Mouse (Mus musculus): ENCODE data around the gene Fut8. TPM values are rescaled to one million over a fixed set of nuclear protein-coding genes. Genes with fewer than 3 reads are reported as not detected.

Gene Fut8
- polyA plus RNA-seq (2012; fragmentation: generic; extraction: Trizol) = 11.8 TPM

DNA sequence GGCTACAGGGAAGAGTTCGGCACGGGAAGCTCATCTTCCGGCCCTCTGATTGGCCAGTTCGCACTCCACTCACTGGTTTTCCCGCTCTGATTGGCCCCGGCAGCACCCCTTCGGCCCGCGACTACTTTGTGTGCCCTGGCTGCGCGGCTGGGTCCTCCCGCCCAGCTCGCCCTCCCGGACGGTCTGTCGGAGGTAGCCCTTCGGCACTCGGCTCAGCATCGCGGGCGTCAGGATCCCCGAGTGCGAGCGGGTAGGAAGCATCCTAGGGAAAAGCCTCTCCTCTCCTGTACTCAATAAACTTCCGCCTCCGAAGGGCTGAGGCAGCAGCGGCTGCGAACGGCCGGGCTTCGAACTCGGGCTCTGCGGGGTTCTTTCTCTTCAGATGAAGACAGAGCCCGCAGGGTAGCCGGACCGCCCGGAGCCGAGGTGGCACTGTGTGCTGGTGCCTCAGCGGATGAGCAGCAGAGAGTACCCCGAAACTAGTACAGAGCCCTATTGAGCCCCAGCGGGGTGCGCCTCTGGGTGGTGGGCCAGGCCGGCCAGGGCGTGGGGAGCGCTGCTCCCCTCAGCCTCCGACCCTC is at the start of gene Fut8:
Gene Fut8 (plus strand): TSS at position 176 of the 581 bp plus-strand sequence.
- Histone ChIP-seq H3K27me3 (ENCODE audit: control insufficient read depth, insufficient read depth, insufficient read length) (no peaks in the 10 kb centered on the region), H3K79me2 (ENCODE audit: control insufficient read depth, insufficient read depth) (peaks cover 23% of the 10 kb centered on the region), H3K4me3 (peak within 1 kb of the TSS; percentile 55), H3ac (ENCODE audit: control insufficient read depth, insufficient read length) (peak within 1 kb of the TSS; percentile 58), H3K36me3 (ENCODE audit: control insufficient read depth, insufficient read depth) (no peaks in the 10 kb centered on the region), H3K4me2 (ENCODE audit: low read depth) (peak within 1 kb of the TSS; percentile 94)
- peak; percentile 79 for TF ChIP-seq POLR2AphosphoS2 (IDR thresholded peaks at IDR 0.05; ENCODE audit: insufficient read length, low read depth)
- TF ChIP-seq MYOD1 (IDR thresholded peaks at IDR 0.05; ENCODE audit: control insufficient read depth in 1 of 3, insufficient read length in 2 of 3, low read depth in 2 of 3) = no peak
- TF ChIP-seq TCF3 (IDR thresholded peaks at IDR 0.05; ENCODE audit: insufficient read length, low read depth) = no peak
- no peak for TF ChIP-seq REST (IDR thresholded peaks at IDR 0.05; ENCODE audit: insufficient read depth, insufficient read length)
- TF ChIP-seq SRF (IDR thresholded peaks at IDR 0.05; ENCODE audit: control insufficient read depth, insufficient read length, low read depth) = no peak
- no peak for TF ChIP-seq TCF12 (IDR thresholded peaks at IDR 0.05; ENCODE audit: insufficient read depth, poor library complexity, severe bottlenecking)
- TF ChIP-seq MAX (IDR thresholded peaks at IDR 0.05; ENCODE audit: low read depth) = no peak
- no peak for TF ChIP-seq MYOG (IDR thresholded peaks at IDR 0.05; ENCODE audit: control insufficient read depth in 1 of 3, insufficient read depth in 1 of 3, insufficient read length in 2 of 3, low read depth in 2 of 3)
- TF ChIP-seq USF1 (IDR thresholded peaks at IDR 0.05; ENCODE audit: low read depth) = no peak
- peak; percentile 83 for TF ChIP-seq POLR2A (IDR thresholded peaks at IDR 0.05; ENCODE audit: insufficient read length, low read depth)
- TF ChIP-seq E2F4 (IDR thresholded peaks at IDR 0.05; ENCODE audit: insufficient read depth) = peak; percentile 29
- no peak for TF ChIP-seq CEBPB (IDR thresholded peaks at IDR 0.05; ENCODE audit: insufficient read depth, poor library complexity, severe bottlenecking)

GRCm38 (mm10) chr12:77189161-77189560 is 48.8 kb upstream of the Fut8 start:
- no peak overlapping the region for H3ac ChIP-seq (ENCODE audit: control insufficient read depth, insufficient read length)
- H3K36me3 ChIP-seq (ENCODE audit: control insufficient read depth, insufficient read depth) = no peaks in the 10 kb centered on the region
- H3K4me2 ChIP-seq (ENCODE audit: low read depth) = no peak overlapping the region
- no peaks in the 10 kb centered on the region for H3K79me2 ChIP-seq (ENCODE audit: control insufficient read depth, insufficient read depth)
- no peak overlapping the region for H3K4me3 ChIP-seq
- no peak for TF ChIP-seq MYOD1 (IDR thresholded peaks at IDR 0.05; ENCODE audit: control insufficient read depth in 1 of 3, insufficient read length in 2 of 3, low read depth in 2 of 3)
- TF ChIP-seq CEBPB (IDR thresholded peaks at IDR 0.05; ENCODE audit: insufficient read depth, poor library complexity, severe bottlenecking) = no peak
- TF ChIP-seq MAX (IDR thresholded peaks at IDR 0.05; ENCODE audit: low read depth) = no peak
- no peak for TF ChIP-seq REST (IDR thresholded peaks at IDR 0.05; ENCODE audit: insufficient read depth, insufficient read length)
- TF ChIP-seq MYOG (IDR thresholded peaks at IDR 0.05; ENCODE audit: control insufficient read depth in 1 of 3, insufficient read depth in 1 of 3, insufficient read length in 2 of 3, low read depth in 2 of 3) = no peak
- no peak for TF ChIP-seq E2F4 (IDR thresholded peaks at IDR 0.05; ENCODE audit: insufficient read depth)
- no peak for TF ChIP-seq POLR2A (IDR thresholded peaks at IDR 0.05; ENCODE audit: insufficient read length, low read depth)
- no peak for TF ChIP-seq POLR2AphosphoS2 (IDR thresholded peaks at IDR 0.05; ENCODE audit: insufficient read length, low read depth)
- no peak for TF ChIP-seq USF1 (IDR thresholded peaks at IDR 0.05; ENCODE audit: low read depth)
- no peak for TF ChIP-seq SRF (IDR thresholded peaks at IDR 0.05; ENCODE audit: control insufficient read depth, insufficient read length, low read depth)
- TF ChIP-seq TCF12 (IDR thresholded peaks at IDR 0.05; ENCODE audit: insufficient read depth, poor library complexity, severe bottlenecking) = no peak
- TF ChIP-seq TCF3 (IDR thresholded peaks at IDR 0.05; ENCODE audit: insufficient read length, low read depth) = no peak
- H3K27me3 ChIP-seq (ENCODE audit: control insufficient read depth, insufficient read depth, insufficient read length) = no peaks in the 10 kb centered on the region

- H3K27me3 ChIP-seq (ENCODE audit: control insufficient read depth, insufficient read depth, insufficient read length) = no peaks in the 10 kb centered on the region
- H3K79me2 ChIP-seq (ENCODE audit: control insufficient read depth, insufficient read depth) = no peaks in the 10 kb centered on the region
- H3K4me3 ChIP-seq = no peak overlapping the region
- TF ChIP-seq MYOG (IDR thresholded peaks at IDR 0.05; ENCODE audit: control insufficient read depth in 1 of 3, insufficient read depth in 1 of 3, insufficient read length in 2 of 3, low read depth in 2 of 3) (no peak), POLR2A (IDR thresholded peaks at IDR 0.05; ENCODE audit: insufficient read length, low read depth) (no peak), TCF12 (IDR thresholded peaks at IDR 0.05; ENCODE audit: insufficient read depth, poor library complexity, severe bottlenecking) (no peak), E2F4 (IDR thresholded peaks at IDR 0.05; ENCODE audit: insufficient read depth) (no peak), SRF (IDR thresholded peaks at IDR 0.05; ENCODE audit: control insufficient read depth, insufficient read length, low read depth) (no peak), USF1 (IDR thresholded peaks at IDR 0.05; ENCODE audit: low read depth) (no peak), MYOD1 (IDR thresholded peaks at IDR 0.05; ENCODE audit: control insufficient read depth in 1 of 3, insufficient read length in 2 of 3, low read depth in 2 of 3) (no peak), MAX (IDR thresholded peaks at IDR 0.05; ENCODE audit: low read depth) (no peak)
- no peak overlapping the region for H3K4me2 ChIP-seq (ENCODE audit: low read depth)
- no peaks in the 10 kb centered on the region for H3K36me3 ChIP-seq (ENCODE audit: control insufficient read depth, insufficient read depth)
- no peak overlapping the region for H3ac ChIP-seq (ENCODE audit: control insufficient read depth, insufficient read length)
Measured at GRCm38 (mm10) chr12:77189933-77190446, 47.9 kb upstream of the Fut8 start.

DNA sequence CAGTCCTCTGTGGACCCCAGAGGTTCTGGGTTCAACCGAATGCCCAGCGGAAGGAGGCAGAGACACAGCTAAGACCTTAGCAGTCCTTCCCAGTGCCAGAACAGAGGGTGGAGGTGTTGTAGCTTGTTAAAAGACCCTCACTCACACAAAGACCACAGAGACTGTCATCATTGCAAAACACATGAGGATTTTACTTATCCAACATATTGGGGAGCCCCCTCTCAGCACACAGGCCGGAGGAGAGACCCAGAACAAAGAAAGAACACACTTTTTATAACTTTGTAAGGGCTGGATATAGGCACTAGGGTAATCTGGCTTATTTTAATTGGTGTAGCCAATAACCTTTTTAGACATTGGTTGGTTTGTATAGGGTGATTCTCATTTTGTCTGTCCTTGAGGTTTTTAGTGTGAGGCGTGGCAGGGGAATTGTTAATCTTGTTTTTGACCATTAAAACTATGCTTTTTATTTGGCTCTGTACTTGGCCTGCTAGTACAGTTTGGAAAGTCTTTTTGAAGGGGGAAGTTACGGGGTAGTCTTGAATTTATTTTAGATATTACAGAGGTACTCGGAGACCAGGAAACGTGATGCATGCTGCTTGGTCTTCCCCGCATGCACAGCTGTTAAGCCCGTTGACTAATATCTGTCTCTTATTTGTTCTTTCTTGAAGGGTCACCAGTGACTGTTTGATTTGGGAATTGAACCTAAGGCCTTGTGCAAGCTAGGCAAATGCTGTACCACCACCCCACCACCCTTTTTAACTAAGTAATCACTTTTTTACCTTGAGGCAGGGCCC is 46.2 kb upstream of the Fut8 start:
- no peak for TF ChIP-seq MYOG (IDR thresholded peaks at IDR 0.05; ENCODE audit: control insufficient read depth in 1 of 3, insufficient read depth in 1 of 3, insufficient read length in 2 of 3, low read depth in 2 of 3)
- no peak for TF ChIP-seq E2F4 (IDR thresholded peaks at IDR 0.05; ENCODE audit: insufficient read depth)
- TF ChIP-seq POLR2AphosphoS2 (IDR thresholded peaks at IDR 0.05; ENCODE audit: insufficient read length, low read depth) = no peak
- TF ChIP-seq TCF12 (IDR thresholded peaks at IDR 0.05; ENCODE audit: insufficient read depth, poor library complexity, severe bottlenecking) = no peak
- no peak for TF ChIP-seq REST (IDR thresholded peaks at IDR 0.05; ENCODE audit: insufficient read depth, insufficient read length)

More for the DNA sequence above, 46.2 kb upstream of the Fut8 start:
- H3K4me3 ChIP-seq = no peak overlapping the region
- H3K79me2 ChIP-seq (ENCODE audit: control insufficient read depth, insufficient read depth) = no peaks in the 10 kb centered on the region
- H3K4me2 ChIP-seq (ENCODE audit: low read depth) = no peak overlapping the region
- H3ac ChIP-seq (ENCODE audit: control insufficient read depth, insufficient read length) = no peak overlapping the region
- no peaks in the 10 kb centered on the region for H3K27me3 ChIP-seq (ENCODE audit: control insufficient read depth, insufficient read depth, insufficient read length)
- H3K36me3 ChIP-seq (ENCODE audit: control insufficient read depth, insufficient read depth) = no peaks in the 10 kb centered on the region

Measured in myocyte (in vitro differentiated cells).